11 mouse cellular contexts compared by ENCODE assay signal in genomic region chr14:75034240-75034639, GRCm38 (mm10). TPM values are rescaled to one million over a fixed set of nuclear protein-coding genes. Genes with fewer than 3 reads are reported as not detected.
A peak's percentile ranks its signal among the peaks of the same experiment; 100 is the strongest.
DNase-seq lines count a peak whose midpoint lies in the region; ATAC-seq lines count a peak whose summit lies in the region.
"Had no signal": no experiment of that assay in that cellular context is flagged by ENCODE, and none has a peak within 500 bp of the region (broad histone marks: within the 10 kb centered on the region; RNA-seq: fewer than 3 reads in every experiment).

No protein-coding gene starts in this region.

- H3K36me3 ChIP-seq in macrophage (ENCODE audit: inconsistent target), result peaks cover 41% of the 10 kb centered on the region
- no peaks in the 10 kb centered on the region for H3K36me3 ChIP-seq in forebrain, embryonic 16.5 days (ENCODE audit: control insufficient read depth, insufficient read depth)
- no peaks in the 10 kb centered on the region for H3K36me3 ChIP-seq in midbrain, embryonic 13.5 days
- no peaks in the 10 kb centered on the region for H3K36me3 ChIP-seq in forebrain, embryonic 12.5 days (replicated peaks)
- H3K36me3 ChIP-seq: limb, embryonic 12.5 days; neural tube, embryonic 12.5 days had no signal

- peak overlapping the region; percentile 60 for H3K27ac ChIP-seq in macrophage
- no peak overlapping the region for H3K27ac ChIP-seq in forebrain, embryonic 16.5 days (ENCODE audit: low read length)
- no peak overlapping the region for H3K27ac ChIP-seq in midbrain, embryonic 13.5 days
- H3K27ac ChIP-seq in forebrain, embryonic 12.5 days, result no peak overlapping the region
- H3K27ac ChIP-seq: limb, embryonic 12.5 days; neural tube, embryonic 12.5 days had no signal

- intact Hi-C loops in left cerebral cortex, postnatal 14 days (cut with DNase I), result no loop called here

- H3K4me2 ChIP-seq in forebrain, embryonic 16.5 days (ENCODE audit: low read length), result no peak overlapping the region
- no peak overlapping the region for H3K4me2 ChIP-seq in midbrain, embryonic 13.5 days (replicated peaks)
- no peak overlapping the region for H3K4me2 ChIP-seq in forebrain, embryonic 12.5 days
- H3K4me2 ChIP-seq: limb, embryonic 12.5 days; neural tube, embryonic 12.5 days had no signal

- peak; percentile 96 to 97 for ATAC-seq in hematopoietic stem cell, adult 5-6 weeks (replicated peaks in 1 of 2; ENCODE audit: insufficient read depth in 1 of 2, low FRiP score in 2 of 2, low TSS enrichment in 1 of 2, low read depth in 1 of 2, poor library complexity in 2 of 2, severe bottlenecking in 2 of 2)
- ATAC-seq in forebrain, embryonic 16.5 days, result no peak
- ATAC-seq in midbrain, embryonic 13.5 days, result no peak
- no peak for ATAC-seq in forebrain, embryonic 12.5 days (ENCODE audit: low FRiP score)

- H3K9ac ChIP-seq in forebrain, embryonic 16.5 days (replicated peaks; ENCODE audit: low read depth, low read length), result no peak overlapping the region
- H3K9ac ChIP-seq in midbrain, embryonic 13.5 days (replicated peaks), result no peak overlapping the region
- H3K9ac ChIP-seq in forebrain, embryonic 12.5 days, result no peak overlapping the region
- H3K9ac ChIP-seq: limb, embryonic 12.5 days; neural tube, embryonic 12.5 days had no signal

- no peaks in the 10 kb centered on the region for H3K4me1 ChIP-seq in forebrain, embryonic 16.5 days (replicated peaks; ENCODE audit: control insufficient read depth, insufficient read depth, low read length)
- no peaks in the 10 kb centered on the region for H3K4me1 ChIP-seq in midbrain, embryonic 13.5 days (replicated peaks)
- H3K4me1 ChIP-seq in forebrain, embryonic 12.5 days, result no peaks in the 10 kb centered on the region
- H3K4me1 ChIP-seq: limb, embryonic 12.5 days; neural tube, embryonic 12.5 days had no signal

- H3K79me2 ChIP-seq in macrophage (ENCODE audit: inconsistent target), result peaks cover 26% of the 10 kb centered on the region

- WGBS in macrophage (ENCODE audit: missing documents), result 0% methylated on average over 3 of the region's 3 CpGs
- WGBS in forebrain, embryonic 16.5 days, result 89% methylated on average over 3 of the region's 3 CpGs
- WGBS in midbrain, embryonic 13.5 days, result 86% methylated on average over 3 of the region's 3 CpGs
- 88% methylated on average over 3 of the region's 3 CpGs for WGBS in forebrain, embryonic 12.5 days

- no peaks in the 10 kb centered on the region for H3K9me3 ChIP-seq in forebrain, embryonic 16.5 days (ENCODE audit: control insufficient read depth, low read length)
- no peaks in the 10 kb centered on the region for H3K9me3 ChIP-seq in midbrain, embryonic 13.5 days
- H3K9me3 ChIP-seq in forebrain, embryonic 12.5 days, result no peaks in the 10 kb centered on the region
- H3K9me3 ChIP-seq: limb, embryonic 12.5 days; neural tube, embryonic 12.5 days had no signal

- peak; percentile 19 to 52 for DNase-seq in left cerebral cortex, postnatal 14 days (ENCODE audit: low spot score in 2 of 2)
- no peak for DNase-seq in left cerebral cortex, adult 18-20 months (ENCODE audit: low spot score in 2 of 2)
- peak; percentile 24 to 27 for DNase-seq in thymus, postnatal 36 days
- DNase-seq: adrenal gland, postnatal 25 days had no signal

- H3K4me3 ChIP-seq in macrophage (ENCODE audit: inconsistent target), result no peak overlapping the region
- no peak overlapping the region for H3K4me3 ChIP-seq in forebrain, embryonic 16.5 days (replicated peaks; ENCODE audit: low read length)
- H3K4me3 ChIP-seq in midbrain, embryonic 13.5 days (replicated peaks), result no peak overlapping the region
- no peak overlapping the region for H3K4me3 ChIP-seq in forebrain, embryonic 12.5 days (replicated peaks)
- H3K4me3 ChIP-seq: limb, embryonic 12.5 days; neural tube, embryonic 12.5 days had no signal

- no peaks in the 10 kb centered on the region for H3K27me3 ChIP-seq in forebrain, embryonic 16.5 days (replicated peaks; ENCODE audit: control insufficient read depth, insufficient read depth, low read length)
- H3K27me3 ChIP-seq in midbrain, embryonic 13.5 days, result no peaks in the 10 kb centered on the region
- no peaks in the 10 kb centered on the region for H3K27me3 ChIP-seq in forebrain, embryonic 12.5 days
- H3K27me3 ChIP-seq: limb, embryonic 12.5 days; neural tube, embryonic 12.5 days had no signal

RNA-seq across cellular contexts. Expression of gene Rubcnl, which starts 18.4 kb away (rescaled TPM):
- 1 to 10 TPM; 1.3 to 1.5 TPM for total RNA-seq in left cerebral cortex, postnatal 14 days (2021)
- 1 to 10 TPM; 1.8 to 2.1 TPM for total RNA-seq in left cerebral cortex, adult 18-20 months (2021)
- total RNA-seq in hematopoietic stem cell, adult 5-6 weeks (2017), result 5.2 and 7.2 TPM in 2 replicates
- total RNA-seq in macrophage (2018; cell fraction: chromatin; rRNA removed), result 10 to 100 TPM in 17 of 26 experiments, 1 to 10 TPM in 9; 2.9 to 39.5 (median 21.6) TPM
- 10 to 100 TPM in 2 of 26 experiments, 1 to 10 TPM in 22, under 1 TPM in 2; 0.80 to 11.8 (median 5.9) TPM for total RNA-seq in macrophage (2018; cell fraction: cytosol; rRNA removed)
- 10 to 100 TPM in 16 of 26 experiments, 1 to 10 TPM in 10; 3.1 to 39.7 (median 18.1) TPM for total RNA-seq in macrophage (2018; cell fraction: nucleus; rRNA removed)
- 3.3 to 9.9 TPM (median 4.6 TPM) in 3 replicates for polyA plus RNA-seq in macrophage (2018)
- 0.13 and 0.21 TPM in 2 replicates for polyA plus RNA-seq in forebrain, embryonic 16.5 days (2015; fragmentation: Nextera tagmentation; extraction: Ambion mirVana)
- 0.11 and 0.17 TPM in 2 replicates for polyA plus RNA-seq in midbrain, embryonic 13.5 days (2015; fragmentation: Nextera tagmentation; extraction: Ambion mirVana)
- 0.14 and 0.18 TPM in 2 replicates for polyA plus RNA-seq in forebrain, embryonic 12.5 days (2016; fragmentation: Nextera tagmentation; extraction: Ambion mirVana)

Comparison
In these comparisons a context has a peak if more than half of its experiments do, and no peak if none do; other contexts are left out.
1. DNase-seq: peak in left cerebral cortex, postnatal 14 days (2 of 2) and thymus, postnatal 36 days (2 of 2); none in left cerebral cortex, adult 18-20 months (0 of 2).
2. ATAC-seq: peak in hematopoietic stem cell, adult 5-6 weeks (2 of 2); none in forebrain, embryonic 16.5 days (single experiment), midbrain, embryonic 13.5 days (single experiment) and forebrain, embryonic 12.5 days (single experiment).